Mouse (Mus musculus): ENCODE measurements at regions not wholly inside any gene's neighbourhood (a gene's known extent, or its start where the extent isn't known, plus 50 kb on each side); places are given as distances from the start of the nearest gene placed in this dataset.

- no peak for ATAC-seq (replicated peaks; ENCODE audit: low FRiP score, low TSS enrichment, low read depth)
- Histone ChIP-seq H3K4me2 (ENCODE audit: low read length) (no peak overlapping the region), H3K4me1 (replicated peaks; ENCODE audit: control insufficient read depth, insufficient read depth, low read length) (no peaks in the 10 kb centered on the region), H3K27me3 (replicated peaks; ENCODE audit: control insufficient read depth, insufficient read depth, low read length) (no peaks in the 10 kb centered on the region), H3K36me3 (ENCODE audit: control insufficient read depth, insufficient read depth, low read length) (no peaks in the 10 kb centered on the region), H3K27ac (ENCODE audit: low read depth) (no peak overlapping the region), H3K9me3 (ENCODE audit: control insufficient read depth, low read length) (no peaks in the 10 kb centered on the region), H3K9ac (ENCODE audit: low read length) (no peak overlapping the region), H3K4me3 (ENCODE audit: low read depth, low read length) (no peak overlapping the region)
- WGBS = 92% methylated on average over 7 of the region's 7 CpGs
- DNase-seq (ENCODE audit: low spot score) = no peak
These were observed 181.9 kb upstream of the Cpeb2 start for GRCm38 (mm10) chr5:43050961-43051517.

- WGBS = 36% methylated on average over 1 of the region's 1 CpGs
- no peak for ATAC-seq (replicated peaks; ENCODE audit: low FRiP score, low TSS enrichment, low read depth)
These were observed 180.3 kb upstream of the Cpeb2 start for GRCm38 (mm10) chr5:43052668-43053067.

GRCm38 (mm10) chr5:43054586-43054985 lies 178.4 kb upstream of the Cpeb2 start:
- H3K27ac ChIP-seq (ENCODE audit: low read depth) = no peak overlapping the region
- DNase-seq (ENCODE audit: low spot score) (no peak), ATAC-seq (replicated peaks; ENCODE audit: low FRiP score, low TSS enrichment, low read depth) (no peak)
- H3K4me1 ChIP-seq (replicated peaks; ENCODE audit: control insufficient read depth, insufficient read depth, low read length) = no peaks in the 10 kb centered on the region
- H3K9ac ChIP-seq (ENCODE audit: low read length) = no peak overlapping the region
- no peak overlapping the region for H3K4me3 ChIP-seq (ENCODE audit: low read depth, low read length)
- no peaks in the 10 kb centered on the region for H3K36me3 ChIP-seq (ENCODE audit: control insufficient read depth, insufficient read depth, low read length)
- WGBS = 91% methylated on average over 8 of the region's 8 CpGs
- H3K27me3 ChIP-seq (replicated peaks; ENCODE audit: control insufficient read depth, insufficient read depth, low read length) = no peaks in the 10 kb centered on the region
- H3K9me3 ChIP-seq (ENCODE audit: control insufficient read depth, low read length) = no peaks in the 10 kb centered on the region
- no peak overlapping the region for H3K4me2 ChIP-seq (ENCODE audit: low read length)

More at GRCm38 (mm10) chr5:43052668-43053067, 180.3 kb upstream of the Cpeb2 start:
- no peak overlapping the region for H3K27ac ChIP-seq (ENCODE audit: low read depth)
- H3K36me3 ChIP-seq (ENCODE audit: control insufficient read depth, insufficient read depth, low read length) = no peaks in the 10 kb centered on the region
- H3K9ac ChIP-seq (ENCODE audit: low read length) = no peak overlapping the region
- DNase-seq (ENCODE audit: low spot score) = no peak
- no peak overlapping the region for H3K4me3 ChIP-seq (ENCODE audit: low read depth, low read length)
- H3K27me3 ChIP-seq (replicated peaks; ENCODE audit: control insufficient read depth, insufficient read depth, low read length) = no peaks in the 10 kb centered on the region
- no peaks in the 10 kb centered on the region for H3K9me3 ChIP-seq (ENCODE audit: control insufficient read depth, low read length)
- no peaks in the 10 kb centered on the region for H3K4me1 ChIP-seq (replicated peaks; ENCODE audit: control insufficient read depth, insufficient read depth, low read length)
- no peak overlapping the region for H3K4me2 ChIP-seq (ENCODE audit: low read length)

GRCm38 (mm10) chr5:43055111-43055710 lies 177.8 kb upstream of the Cpeb2 start:
- H3K36me3 ChIP-seq (ENCODE audit: control insufficient read depth, insufficient read depth, low read length) = no peaks in the 10 kb centered on the region
- H3K4me3 ChIP-seq (ENCODE audit: low read depth, low read length) = no peak overlapping the region
- no peak overlapping the region for H3K4me2 ChIP-seq (ENCODE audit: low read length)
- no peak overlapping the region for H3K9ac ChIP-seq (ENCODE audit: low read length)
- no peak overlapping the region for H3K27ac ChIP-seq (ENCODE audit: low read depth)
- H3K9me3 ChIP-seq (ENCODE audit: control insufficient read depth, low read length) = no peaks in the 10 kb centered on the region
- ATAC-seq (replicated peaks; ENCODE audit: low FRiP score, low TSS enrichment, low read depth) (no peak), DNase-seq (ENCODE audit: low spot score) (no peak)
- no peaks in the 10 kb centered on the region for H3K27me3 ChIP-seq (replicated peaks; ENCODE audit: control insufficient read depth, insufficient read depth, low read length)
- no peaks in the 10 kb centered on the region for H3K4me1 ChIP-seq (replicated peaks; ENCODE audit: control insufficient read depth, insufficient read depth, low read length)
- 75% methylated on average over 4 of the region's 4 CpGs for WGBS

- Histone ChIP-seq H3K4me3 (ENCODE audit: low read depth, low read length) (no peak overlapping the region), H3K9ac (ENCODE audit: low read length) (no peak overlapping the region), H3K4me1 (replicated peaks; ENCODE audit: control insufficient read depth, insufficient read depth, low read length) (no peaks in the 10 kb centered on the region), H3K9me3 (ENCODE audit: control insufficient read depth, low read length) (no peaks in the 10 kb centered on the region), H3K27me3 (replicated peaks; ENCODE audit: control insufficient read depth, insufficient read depth, low read length) (no peaks in the 10 kb centered on the region), H3K27ac (ENCODE audit: low read depth) (no peak overlapping the region), H3K36me3 (ENCODE audit: control insufficient read depth, insufficient read depth, low read length) (no peaks in the 10 kb centered on the region), H3K4me2 (ENCODE audit: low read length) (no peak overlapping the region)
- no peak for ATAC-seq (replicated peaks; ENCODE audit: low FRiP score, low TSS enrichment, low read depth)
- DNase-seq (ENCODE audit: low spot score) = no peak
- 91% methylated on average over 2 of the region's 2 CpGs for WGBS
These were observed 176.5 kb upstream of the Cpeb2 start for GRCm38 (mm10) chr5:43056486-43056885.

GRCm38 (mm10) chr5:43061243-43061642 lies 171.7 kb upstream of the Cpeb2 start:
- DNase-seq (ENCODE audit: low spot score) (no peak), ATAC-seq (replicated peaks; ENCODE audit: low FRiP score, low TSS enrichment, low read depth) (no peak)
- no peaks in the 10 kb centered on the region for H3K4me1 ChIP-seq (replicated peaks; ENCODE audit: control insufficient read depth, insufficient read depth, low read length)
- H3K4me3 ChIP-seq (ENCODE audit: low read depth, low read length) = no peak overlapping the region
- no peak overlapping the region for H3K9ac ChIP-seq (ENCODE audit: low read length)
- no peak overlapping the region for H3K4me2 ChIP-seq (ENCODE audit: low read length)
- H3K27ac ChIP-seq (ENCODE audit: low read depth) = no peak overlapping the region
- no peaks in the 10 kb centered on the region for H3K36me3 ChIP-seq (ENCODE audit: control insufficient read depth, insufficient read depth, low read length)
- no peaks in the 10 kb centered on the region for H3K27me3 ChIP-seq (replicated peaks; ENCODE audit: control insufficient read depth, insufficient read depth, low read length)
- H3K9me3 ChIP-seq (ENCODE audit: control insufficient read depth, low read length) = no peaks in the 10 kb centered on the region
- WGBS = 76% methylated on average over 2 of the region's 2 CpGs

- H3K4me1 ChIP-seq (replicated peaks; ENCODE audit: control insufficient read depth, insufficient read depth, low read length) = no peaks in the 10 kb centered on the region
- no peak overlapping the region for H3K27ac ChIP-seq (ENCODE audit: low read depth)
- WGBS = 60% methylated on average over 1 of the region's 1 CpGs
- no peaks in the 10 kb centered on the region for H3K36me3 ChIP-seq (ENCODE audit: control insufficient read depth, insufficient read depth, low read length)
- DNase-seq (ENCODE audit: low spot score) (no peak), ATAC-seq (replicated peaks; ENCODE audit: low FRiP score, low TSS enrichment, low read depth) (no peak)
- no peaks in the 10 kb centered on the region for H3K27me3 ChIP-seq (replicated peaks; ENCODE audit: control insufficient read depth, insufficient read depth, low read length)
- no peak overlapping the region for H3K4me3 ChIP-seq (ENCODE audit: low read depth, low read length)
- no peak overlapping the region for H3K4me2 ChIP-seq (ENCODE audit: low read length)
- H3K9ac ChIP-seq (ENCODE audit: low read length) = no peak overlapping the region
- no peaks in the 10 kb centered on the region for H3K9me3 ChIP-seq (ENCODE audit: control insufficient read depth, low read length)
These were observed 171.1 kb upstream of the Cpeb2 start for GRCm38 (mm10) chr5:43061797-43062391.

GRCm38 (mm10) chr5:43062499-43062898 lies 170.5 kb upstream of the Cpeb2 start:
- no peaks in the 10 kb centered on the region for H3K9me3 ChIP-seq (ENCODE audit: control insufficient read depth, low read length)
- no peak for ATAC-seq (replicated peaks; ENCODE audit: low FRiP score, low TSS enrichment, low read depth)
- H3K27ac ChIP-seq (ENCODE audit: low read depth) = no peak overlapping the region
- H3K9ac ChIP-seq (ENCODE audit: low read length) = no peak overlapping the region
- H3K4me3 ChIP-seq (ENCODE audit: low read depth, low read length) = no peak overlapping the region
- DNase-seq (ENCODE audit: low spot score) = no peak
- H3K27me3 ChIP-seq (replicated peaks; ENCODE audit: control insufficient read depth, insufficient read depth, low read length) = no peaks in the 10 kb centered on the region
- no peaks in the 10 kb centered on the region for H3K4me1 ChIP-seq (replicated peaks; ENCODE audit: control insufficient read depth, insufficient read depth, low read length)
- no peaks in the 10 kb centered on the region for H3K36me3 ChIP-seq (ENCODE audit: control insufficient read depth, insufficient read depth, low read length)
- H3K4me2 ChIP-seq (ENCODE audit: low read length) = no peak overlapping the region
- WGBS = 85% methylated on average over 1 of the region's 1 CpGs

- Histone ChIP-seq H3K27ac (ENCODE audit: low read depth) (no peak overlapping the region), H3K9ac (ENCODE audit: low read length) (no peak overlapping the region), H3K4me3 (ENCODE audit: low read depth, low read length) (no peak overlapping the region), H3K27me3 (replicated peaks; ENCODE audit: control insufficient read depth, insufficient read depth, low read length) (no peaks in the 10 kb centered on the region), H3K36me3 (ENCODE audit: control insufficient read depth, insufficient read depth, low read length) (no peaks in the 10 kb centered on the region), H3K9me3 (ENCODE audit: control insufficient read depth, low read length) (no peaks in the 10 kb centered on the region), H3K4me1 (replicated peaks; ENCODE audit: control insufficient read depth, insufficient read depth, low read length) (no peaks in the 10 kb centered on the region), H3K4me2 (ENCODE audit: low read length) (no peak overlapping the region)
- DNase-seq (ENCODE audit: low spot score) (no peak), ATAC-seq (replicated peaks; ENCODE audit: low FRiP score, low TSS enrichment, low read depth) (no peak)
- WGBS = 79% methylated on average over 8 of the region's 8 CpGs
These were observed 169.6 kb upstream of the Cpeb2 start for GRCm38 (mm10) chr5:43063386-43063785.

Measured in intestine, embryonic 14.5 days (tissue).